Mouse (Mus musculus) stomach, postnatal 0 days (tissue): ENCODE measurements at regions not wholly inside any gene's neighbourhood (a gene's known extent, or its start where the extent isn't known, plus 50 kb on each side); places are given as distances from the start of the nearest gene placed in this dataset.
"Not testable (repeated sequence)": the region's sequence is repeated elsewhere in the genome, so short reads cannot be mapped to it uniquely, and the experiment has no call there.

Experiments used
- CTCF ChIP-seq: IDR thresholded peaks from 2 replicates; pipeline ENCODE4 v1.5.1; 2016; ENCODE audit warnings: antibody characterized with exemption, low read depth, mild to moderate bottlenecking, moderate library complexity
- EP300 ChIP-seq: optimal IDR thresholded peaks from 2 replicates; pipeline ENCODE3; 2016; ENCODE audit warnings: antibody characterized with exemption

GRCm38 (mm10) chr9:3281906-3282305, 53.0 kb upstream of the Alkbh8 start:
- not testable (repeated sequence) for TF ChIP-seq CTCF, EP300
